Mouse (Mus musculus): Measurements from ENCODE around the gene Ccsap. TPM values are rescaled to one million over a fixed set of nuclear protein-coding genes. Genes with fewer than 3 reads are reported as not detected.

The Ccsap gene
- total RNA-seq, 1 experiment = 5.1 TPM

DNA sequence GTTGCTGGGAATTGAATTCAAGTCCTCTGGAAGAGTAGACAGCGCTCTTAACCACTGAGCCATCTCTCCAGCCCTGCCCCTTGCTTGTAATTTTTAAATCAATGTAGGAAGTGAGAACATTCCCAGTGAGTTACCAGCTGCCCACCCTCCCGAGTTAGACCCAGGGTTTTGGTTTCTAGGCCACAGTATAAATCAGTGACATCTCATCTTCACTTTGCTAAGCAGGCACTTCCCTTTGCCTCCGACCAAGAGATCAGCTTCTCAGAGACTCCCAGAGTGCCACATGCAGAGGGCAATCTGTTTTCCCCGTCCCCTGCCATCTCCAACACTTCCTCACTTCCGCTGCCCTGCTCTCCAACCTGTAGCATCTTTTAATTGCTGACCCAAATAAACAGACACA lies 38.6 kb upstream of the Ccsap start:
- H3K4me1 ChIP-seq (ENCODE audit: control insufficient read depth in 2 of 2, insufficient read depth in 2 of 2, low read length in 2 of 2, poor library complexity in 1 of 2) = no peaks in the 10 kb centered on the region
- DNase-seq (ENCODE audit: low read depth, low spot score) = no peak
- H3K9me3 ChIP-seq (ENCODE audit: control insufficient read depth, insufficient read depth, low read depth, low read length) = no peaks in the 10 kb centered on the region
- in situ Hi-C loops (cut with MboI; ENCODE audit: low sequenced_read_pairs in 2 of 2, unreplicated experiment in 2 of 2) = no loop called here
- H3K4me3 ChIP-seq (ENCODE audit: insufficient read depth in 1 of 2, low read depth in 1 of 2, low read length in 2 of 2, poor library complexity in 1 of 2, severe bottlenecking in 1 of 2) = no peak overlapping the region
- H3K36me3 ChIP-seq (ENCODE audit: control insufficient read depth, insufficient read depth, low read length, poor library complexity, severe bottlenecking) = peaks cover 28% of the 10 kb centered on the region
- no peak overlapping the region for H3K9ac ChIP-seq (ENCODE audit: insufficient read depth, low read depth, low read length, poor library complexity, severe bottlenecking)
- TF ChIP-seq MAFK (IDR thresholded peaks at IDR 0.05; ENCODE audit: insufficient read depth, low read depth, low read length) (no peak), CHD2 (IDR thresholded peaks at IDR 0.05; ENCODE audit: low read depth, low read length) (no peak), ZC3H11A (IDR thresholded peaks at IDR 0.05; ENCODE audit: borderline replicate concordance, low read depth, low read length) (no peak), HCFC1 (IDR thresholded peaks at IDR 0.05; ENCODE audit: borderline replicate concordance, insufficient read depth, low read length) (no peak), ZNF384 (IDR thresholded peaks at IDR 0.05; ENCODE audit: low read depth, low read length) (no peak)
- no peak overlapping the region for H3K27ac ChIP-seq (ENCODE audit: insufficient read depth, low read depth, low read length, poor library complexity, severe bottlenecking)

DNA sequence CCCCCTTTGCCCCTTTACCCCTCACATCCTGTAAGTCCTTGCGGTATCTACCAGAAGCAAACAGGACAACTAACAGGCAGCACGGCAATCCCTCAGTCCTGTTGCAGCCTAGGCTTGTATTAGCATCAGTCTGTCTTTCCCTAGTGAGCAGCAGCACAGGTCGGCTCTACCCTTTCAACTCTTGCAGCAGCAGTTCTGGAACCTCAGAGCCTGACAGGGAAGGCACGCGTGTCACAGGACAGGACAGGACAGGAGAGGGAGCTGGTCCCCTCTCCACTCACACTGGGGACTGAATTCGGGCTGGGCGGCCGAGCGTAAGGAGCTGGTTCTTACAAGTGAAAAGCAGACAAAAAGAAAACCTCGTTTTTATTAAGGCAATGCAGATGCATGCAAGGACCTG lies 36.8 kb upstream of the Ccsap start:
- DNase-seq (ENCODE audit: low read depth, low spot score) = no peak

DNA sequence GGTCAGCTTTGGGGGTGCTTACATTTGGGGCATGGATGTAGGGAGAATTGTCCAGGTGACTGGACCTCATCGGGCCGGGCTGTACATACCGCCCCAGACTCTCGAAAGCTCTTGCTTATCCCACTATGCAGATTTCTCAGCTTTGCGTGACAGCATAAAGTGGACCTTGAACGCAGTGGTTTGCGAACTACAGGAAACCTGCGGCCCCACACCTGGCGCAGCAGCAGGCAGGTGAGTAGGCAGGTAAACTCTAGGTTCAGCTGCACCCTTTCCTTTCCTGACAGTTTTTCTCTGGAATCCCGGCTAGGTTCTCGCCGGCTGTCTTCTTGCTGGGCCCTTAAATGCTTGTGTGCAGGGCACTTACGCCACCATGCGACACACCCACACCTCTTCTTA lies 36.4 kb upstream of the Ccsap start:
- no peak for DNase-seq (ENCODE audit: low read depth, low spot score)
- TF ChIP-seq HCFC1 (IDR thresholded peaks at IDR 0.05; ENCODE audit: borderline replicate concordance, insufficient read depth, low read length) (no peak), ZNF384 (IDR thresholded peaks at IDR 0.05; ENCODE audit: low read depth, low read length) (no peak), ZC3H11A (IDR thresholded peaks at IDR 0.05; ENCODE audit: borderline replicate concordance, low read depth, low read length) (no peak), CHD2 (IDR thresholded peaks at IDR 0.05; ENCODE audit: low read depth, low read length) (no peak), MAFK (IDR thresholded peaks at IDR 0.05; ENCODE audit: insufficient read depth, low read depth, low read length) (no peak)
- Histone ChIP-seq H3K27ac (ENCODE audit: insufficient read depth, low read depth, low read length, poor library complexity, severe bottlenecking) (no peak overlapping the region), H3K4me3 (ENCODE audit: insufficient read depth in 1 of 2, low read depth in 1 of 2, low read length in 2 of 2, poor library complexity in 1 of 2, severe bottlenecking in 1 of 2) (no peak overlapping the region), H3K36me3 (ENCODE audit: control insufficient read depth, insufficient read depth, low read length, poor library complexity, severe bottlenecking) (peaks cover 12% of the 10 kb centered on the region), H3K4me1 (ENCODE audit: control insufficient read depth in 2 of 2, insufficient read depth in 2 of 2, low read length in 2 of 2, poor library complexity in 1 of 2) (peaks cover 3 to 12% of the 10 kb centered on the region in 2 experiments; a peak in 3 of 4 replicates), H3K9me3 (ENCODE audit: control insufficient read depth, insufficient read depth, low read depth, low read length) (no peaks in the 10 kb centered on the region), H3K9ac (ENCODE audit: insufficient read depth, low read depth, low read length, poor library complexity, severe bottlenecking) (no peak overlapping the region)
- in situ Hi-C loops (cut with MboI; ENCODE audit: low sequenced_read_pairs in 2 of 2, unreplicated experiment in 2 of 2) = no loop called here

More for the DNA sequence above, 36.8 kb upstream of the Ccsap start:
- no peak overlapping the region for H3K9ac ChIP-seq (ENCODE audit: insufficient read depth, low read depth, low read length, poor library complexity, severe bottlenecking)
- H3K4me1 ChIP-seq (ENCODE audit: control insufficient read depth in 2 of 2, insufficient read depth in 2 of 2, low read length in 2 of 2, poor library complexity in 1 of 2) = peaks cover 0 to 11% of the 10 kb centered on the region in 2 experiments; a peak in 1 of 4 replicates
- in situ Hi-C loops (cut with MboI; ENCODE audit: low sequenced_read_pairs in 2 of 2, unreplicated experiment in 2 of 2) = no loop called here
- H3K4me3 ChIP-seq (ENCODE audit: insufficient read depth in 1 of 2, low read depth in 1 of 2, low read length in 2 of 2, poor library complexity in 1 of 2, severe bottlenecking in 1 of 2) = no peak overlapping the region
- TF ChIP-seq ZC3H11A (IDR thresholded peaks at IDR 0.05; ENCODE audit: borderline replicate concordance, low read depth, low read length) (no peak), ZNF384 (IDR thresholded peaks at IDR 0.05; ENCODE audit: low read depth, low read length) (no peak), CHD2 (IDR thresholded peaks at IDR 0.05; ENCODE audit: low read depth, low read length) (no peak), MAFK (IDR thresholded peaks at IDR 0.05; ENCODE audit: insufficient read depth, low read depth, low read length) (no peak), HCFC1 (IDR thresholded peaks at IDR 0.05; ENCODE audit: borderline replicate concordance, insufficient read depth, low read length) (no peak)
- no peak overlapping the region for H3K27ac ChIP-seq (ENCODE audit: insufficient read depth, low read depth, low read length, poor library complexity, severe bottlenecking)
- no peaks in the 10 kb centered on the region for H3K9me3 ChIP-seq (ENCODE audit: control insufficient read depth, insufficient read depth, low read depth, low read length)
- H3K36me3 ChIP-seq (ENCODE audit: control insufficient read depth, insufficient read depth, low read length, poor library complexity, severe bottlenecking) = peaks cover 14% of the 10 kb centered on the region

DNA sequence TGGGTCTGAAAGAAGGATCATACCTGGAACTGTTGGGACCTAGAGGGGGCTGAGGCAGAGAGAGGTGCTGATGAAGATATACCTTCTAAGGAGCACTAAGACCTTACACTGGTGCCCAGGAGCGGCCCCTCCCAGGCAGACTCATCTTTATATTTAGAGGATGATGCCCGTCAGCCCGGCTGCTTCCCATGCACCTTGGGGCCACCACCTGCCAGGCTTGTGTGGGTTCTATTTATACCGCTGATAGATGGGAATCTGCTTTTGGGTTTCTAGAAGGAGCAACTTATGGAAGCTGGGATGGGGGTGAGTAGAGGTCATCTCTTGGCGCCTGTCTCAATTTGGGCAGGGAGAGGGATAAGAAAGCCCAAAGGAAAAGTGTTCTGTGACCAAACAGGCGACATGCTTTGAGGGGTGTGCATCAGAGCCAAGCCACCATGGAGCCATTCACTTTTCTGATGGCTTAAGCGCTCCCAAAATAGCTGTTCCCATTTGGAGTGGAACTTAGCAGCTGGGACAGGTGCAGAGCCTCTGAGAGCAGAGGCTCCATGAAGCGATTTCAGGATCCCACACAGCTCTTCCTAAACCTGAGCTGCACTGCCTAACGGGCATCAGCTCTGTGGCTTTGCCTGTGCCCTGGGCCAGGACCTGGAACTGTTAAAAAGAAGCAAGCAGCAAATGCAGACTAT lies 35.8 kb upstream of the Ccsap start:
- in situ Hi-C loops (cut with MboI; ENCODE audit: low sequenced_read_pairs in 2 of 2, unreplicated experiment in 2 of 2) = no loop called here
- Histone ChIP-seq H3K27ac (ENCODE audit: insufficient read depth, low read depth, low read length, poor library complexity, severe bottlenecking) (no peak overlapping the region), H3K4me3 (ENCODE audit: insufficient read depth in 1 of 2, low read depth in 1 of 2, low read length in 2 of 2, poor library complexity in 1 of 2, severe bottlenecking in 1 of 2) (no peak overlapping the region), H3K9ac (ENCODE audit: insufficient read depth, low read depth, low read length, poor library complexity, severe bottlenecking) (no peak overlapping the region), H3K36me3 (ENCODE audit: control insufficient read depth, insufficient read depth, low read length, poor library complexity, severe bottlenecking) (peaks cover 12% of the 10 kb centered on the region), H3K4me1 (ENCODE audit: control insufficient read depth in 2 of 2, insufficient read depth in 2 of 2, low read length in 2 of 2, poor library complexity in 1 of 2) (peaks cover 3 to 12% of the 10 kb centered on the region in 2 experiments; a peak in 3 of 4 replicates), H3K9me3 (ENCODE audit: control insufficient read depth, insufficient read depth, low read depth, low read length) (no peaks in the 10 kb centered on the region)
- DNase-seq (ENCODE audit: low read depth, low spot score) = no peak
- TF ChIP-seq CHD2 (IDR thresholded peaks at IDR 0.05; ENCODE audit: low read depth, low read length) (no peak), ZC3H11A (IDR thresholded peaks at IDR 0.05; ENCODE audit: borderline replicate concordance, low read depth, low read length) (no peak), ZNF384 (IDR thresholded peaks at IDR 0.05; ENCODE audit: low read depth, low read length) (no peak), HCFC1 (IDR thresholded peaks at IDR 0.05; ENCODE audit: borderline replicate concordance, insufficient read depth, low read length) (no peak), MAFK (IDR thresholded peaks at IDR 0.05; ENCODE audit: insufficient read depth, low read depth, low read length) (no peak)
